Mouse (Mus musculus): ENCODE measurements around the gene Pfkfb4. TPM values are rescaled to one million over a fixed set of nuclear protein-coding genes. Genes with fewer than 3 reads are reported as not detected.

Pfkfb4 gene
- total RNA-seq, 4 experiments from 2014 or later: 11.5 to 15.8 (median 15.4) TPM

DNA sequence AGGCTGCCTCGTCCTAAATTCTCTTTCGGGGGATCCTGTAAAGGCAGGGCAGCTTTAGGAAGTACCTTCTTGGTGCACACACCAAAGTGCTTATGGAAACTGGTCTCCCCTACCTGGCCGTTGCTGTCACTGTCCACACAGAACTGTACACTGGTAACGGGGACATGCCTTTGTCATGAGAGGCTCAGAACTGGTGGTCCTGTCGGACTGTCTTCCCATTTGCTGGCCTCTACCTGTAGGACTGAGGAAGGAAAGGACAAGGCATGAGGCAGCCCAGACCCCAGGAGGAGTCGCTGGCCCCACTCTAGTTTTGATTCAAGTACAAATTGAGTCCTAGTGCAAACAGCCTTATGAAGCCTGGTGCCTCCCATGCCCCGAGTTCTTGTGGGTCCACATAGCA lies 39.4 kb downstream of the Pfkfb4 start:
- DNase-seq (ENCODE audit: low spot score in 2 of 2): no peak

GRCm38 (mm10) chr9:109031686-109032085 lies 40.1 kb downstream of the Pfkfb4 start:
- no peak for DNase-seq (ENCODE audit: low spot score in 2 of 2)

DNA sequence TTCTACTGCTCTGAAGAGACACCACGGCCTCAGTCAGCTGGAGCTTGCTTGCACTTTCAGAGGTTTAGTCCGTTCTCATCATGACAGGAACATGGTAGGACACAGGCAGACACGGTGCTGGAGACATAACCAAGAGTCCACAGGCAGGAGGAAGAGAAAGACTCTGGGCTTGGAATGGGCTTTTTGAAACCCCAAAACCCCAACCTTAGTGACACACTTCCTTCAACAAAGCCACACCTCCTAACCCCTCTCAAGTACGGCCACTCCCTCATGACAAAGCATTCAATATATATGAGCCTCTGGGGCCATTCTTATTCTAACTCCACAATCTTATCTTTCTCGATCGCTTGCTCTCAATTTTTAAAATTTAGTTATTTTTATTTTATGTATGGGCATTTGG lies 40.9 kb downstream of the Pfkfb4 start:
- DNase-seq (ENCODE audit: low spot score in 2 of 2): no peak

DNA sequence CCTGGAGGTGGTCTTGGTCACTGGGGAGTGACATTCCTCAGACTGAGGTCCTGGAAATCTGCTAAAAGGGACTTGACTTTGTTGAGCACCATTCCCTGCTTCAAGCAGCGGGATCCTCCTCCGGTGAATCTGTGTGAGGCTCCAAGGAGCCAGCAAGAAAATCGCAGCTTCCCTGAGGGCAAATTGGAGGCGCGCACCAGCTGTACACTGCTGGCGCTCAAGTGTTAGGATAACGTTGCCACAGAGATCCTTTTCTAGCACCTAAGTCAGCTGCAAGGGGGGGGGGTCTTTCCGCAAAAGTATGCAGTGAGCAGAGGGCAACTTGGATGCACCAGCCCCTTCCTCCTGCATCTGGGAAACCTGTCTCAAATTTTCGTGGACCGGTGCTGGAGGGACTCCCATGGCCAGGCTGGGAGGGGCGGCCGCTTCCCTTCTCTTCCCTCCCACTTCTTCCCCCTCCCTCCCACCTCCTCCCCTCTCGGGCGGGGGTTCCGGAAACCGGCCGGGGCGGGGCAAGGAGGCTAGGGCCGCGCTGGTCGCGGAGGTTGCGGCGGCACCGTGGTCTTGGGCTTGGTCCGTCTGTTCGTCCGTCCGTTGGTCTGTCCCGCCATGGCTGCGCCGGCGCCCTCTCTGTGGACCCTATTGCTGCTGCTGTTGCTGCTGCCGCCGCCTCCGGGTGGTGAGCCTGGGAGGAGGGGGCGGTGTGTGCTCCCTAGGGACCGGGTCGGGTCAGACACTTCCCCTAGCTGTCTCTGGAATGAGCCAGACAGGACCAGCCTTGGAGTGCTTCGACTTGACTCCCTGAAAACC lies 46.7 kb downstream of the Pfkfb4 start, which contains the start of gene Shisa5:
Shisa5 (plus strand) TSS at position 480 of the 810 bp plus-strand sequence.
- no peak for DNase-seq (ENCODE audit: low spot score in 2 of 2)

DNA sequence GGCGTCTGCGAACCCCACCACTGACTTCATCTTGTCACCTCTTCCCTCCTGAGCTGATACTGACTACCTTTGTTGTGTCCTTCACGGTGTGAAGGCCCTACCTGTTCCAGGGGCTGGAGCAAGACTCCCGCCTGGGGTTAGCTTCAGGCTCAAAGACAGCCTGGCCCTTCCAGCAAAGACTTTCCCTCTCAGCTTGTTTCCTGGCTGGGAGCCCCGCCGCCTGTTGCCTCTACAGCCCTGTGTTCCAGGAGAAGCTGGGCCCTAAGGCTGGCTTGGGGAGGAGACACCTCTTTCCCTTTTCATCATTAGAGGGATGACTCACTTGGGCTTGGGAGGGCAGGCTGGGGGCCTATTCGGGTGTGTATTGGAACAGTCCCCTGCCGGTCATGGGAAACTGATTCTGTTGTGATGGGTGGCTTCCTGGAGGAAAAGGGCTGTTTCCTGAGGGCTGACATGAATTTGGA lies 47.4 kb downstream of the Pfkfb4 start:
- no peak for DNase-seq (ENCODE audit: low spot score in 2 of 2)

DNA sequence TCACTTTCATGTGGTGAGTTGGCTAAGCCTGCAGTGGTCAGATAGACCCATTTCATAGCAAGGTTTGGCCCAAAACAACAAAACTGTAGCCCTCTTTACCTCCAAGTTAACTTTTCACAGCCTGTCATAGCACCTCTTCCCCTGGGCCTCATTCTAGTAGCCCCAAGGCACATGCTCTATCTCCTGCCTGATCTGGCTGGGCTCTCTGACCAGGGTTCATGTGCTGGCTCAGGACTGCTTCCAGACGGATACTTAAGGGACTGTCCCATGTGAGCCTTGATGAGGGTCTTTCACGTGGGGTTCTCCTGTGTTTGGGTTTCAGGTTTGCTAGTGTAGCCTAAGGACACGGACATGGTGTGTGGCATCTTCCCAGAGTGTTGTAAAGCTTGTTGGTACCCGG lies 48.1 kb downstream of the Pfkfb4 start:
- DNase-seq (ENCODE audit: low spot score in 2 of 2): no peak

DNA sequence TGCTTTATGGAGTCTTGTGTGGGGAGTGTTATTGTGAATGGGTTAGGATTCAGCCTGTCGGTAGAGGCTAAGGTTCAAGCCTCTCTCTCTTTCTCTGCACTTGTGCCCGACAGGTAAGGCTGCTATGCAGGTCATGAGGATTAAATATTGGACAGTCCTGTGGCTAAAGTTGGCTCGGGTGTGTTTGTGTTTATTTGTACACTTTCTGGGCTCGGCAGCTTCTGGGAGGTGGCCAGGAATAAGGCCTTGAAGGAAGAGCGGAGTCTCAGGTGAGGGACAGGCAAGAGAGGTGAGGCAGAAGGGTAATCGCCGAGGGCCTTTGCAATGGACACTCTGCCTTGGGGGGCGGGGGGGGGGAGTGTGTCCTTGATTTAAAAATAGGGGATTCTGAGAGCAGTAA lies 48.6 kb downstream of the Pfkfb4 start:
- DNase-seq (ENCODE audit: low spot score in 2 of 2): no peak

- DNase-seq (ENCODE audit: low spot score in 2 of 2): no peak
Measured at GRCm38 (mm10) chr9:109040906-109041305, 49.3 kb downstream of the Pfkfb4 start.

DNA sequence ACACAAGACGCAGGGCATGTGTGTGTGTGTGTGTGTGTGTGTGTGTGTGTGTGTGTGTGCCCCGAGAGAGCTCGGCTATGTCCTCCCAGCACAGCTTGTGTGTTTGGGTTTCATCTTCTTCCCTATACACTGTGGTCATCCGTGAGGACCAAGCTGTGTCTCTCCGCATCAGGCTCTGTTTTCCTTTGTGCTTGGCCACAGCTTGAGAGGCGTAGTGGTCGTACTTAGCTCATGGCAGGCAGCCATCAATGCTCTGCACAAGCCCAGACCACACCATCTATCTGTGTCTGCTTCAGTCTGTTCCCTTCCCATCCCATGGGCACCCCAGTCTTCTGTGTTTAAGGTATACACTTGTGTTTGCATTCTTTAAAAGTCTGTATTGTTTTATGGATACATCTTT lies 49.8 kb downstream of the Pfkfb4 start:
- no peak for DNase-seq (ENCODE audit: low spot score in 2 of 2)

DNA sequence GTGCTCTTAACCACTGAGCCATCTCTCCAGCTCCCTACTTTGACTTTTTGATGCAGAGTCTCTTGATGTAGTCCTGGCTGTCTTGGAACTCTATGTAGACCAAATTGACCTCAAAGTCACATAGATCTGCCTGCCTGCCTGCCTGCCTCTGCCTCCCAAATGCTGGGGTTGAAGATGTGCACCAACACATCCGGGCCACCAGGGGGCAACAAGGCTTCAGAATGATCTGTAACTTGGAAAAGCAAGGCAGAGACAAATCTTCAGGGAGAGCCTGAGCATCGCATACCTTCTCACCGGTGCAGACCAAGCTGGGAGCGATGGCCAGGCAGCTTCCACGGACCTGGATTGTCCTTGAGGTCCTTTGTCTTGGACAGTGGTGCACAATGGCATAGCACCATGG lies 54.7 kb downstream of the Pfkfb4 start:
- no peak for DNase-seq (ENCODE audit: low spot score in 2 of 2)

DNA sequence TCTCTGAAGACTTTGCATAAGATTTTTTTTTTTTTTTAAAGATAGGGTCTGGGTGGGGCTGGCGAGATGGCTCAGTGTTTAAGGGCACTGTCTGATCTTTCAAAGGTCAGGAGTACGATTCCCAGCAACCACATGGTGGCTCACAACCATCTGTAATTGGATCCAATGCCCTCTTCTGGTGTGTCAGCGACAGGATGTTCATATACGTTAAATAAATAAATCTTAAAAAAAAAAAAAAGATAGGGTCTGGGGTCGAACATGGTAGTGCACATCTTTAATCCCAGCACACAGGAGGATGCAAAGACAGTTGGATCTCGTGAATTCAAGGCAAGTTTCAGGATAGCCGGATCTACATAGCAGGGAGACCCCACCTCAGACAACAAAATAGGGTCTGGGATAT lies 57.7 kb downstream of the Pfkfb4 start:
- DNase-seq (ENCODE audit: low spot score in 2 of 2): no peak

GRCm38 (mm10) chr9:109049996-109050673 lies 58.6 kb downstream of the Pfkfb4 start:
- DNase-seq (ENCODE audit: low spot score in 2 of 2): no peak

DNA sequence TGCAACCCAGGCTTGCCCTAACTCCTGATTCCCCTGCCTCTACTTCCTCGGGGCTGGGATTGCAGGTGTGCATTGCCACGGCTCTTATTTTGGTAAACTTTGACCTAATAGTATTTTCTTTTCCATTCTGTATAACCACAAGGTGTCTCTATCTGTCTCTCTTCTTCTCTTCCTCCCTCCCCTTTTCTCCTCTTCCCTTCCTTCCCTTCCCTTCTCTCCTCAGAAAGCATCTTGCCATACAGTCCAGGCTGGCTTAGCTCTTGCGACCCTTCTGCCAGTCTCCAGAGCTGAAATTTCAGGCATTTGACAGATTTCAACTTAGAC lies 59.1 kb downstream of the Pfkfb4 start:
- no peak for DNase-seq (ENCODE audit: low spot score in 2 of 2)

DNA sequence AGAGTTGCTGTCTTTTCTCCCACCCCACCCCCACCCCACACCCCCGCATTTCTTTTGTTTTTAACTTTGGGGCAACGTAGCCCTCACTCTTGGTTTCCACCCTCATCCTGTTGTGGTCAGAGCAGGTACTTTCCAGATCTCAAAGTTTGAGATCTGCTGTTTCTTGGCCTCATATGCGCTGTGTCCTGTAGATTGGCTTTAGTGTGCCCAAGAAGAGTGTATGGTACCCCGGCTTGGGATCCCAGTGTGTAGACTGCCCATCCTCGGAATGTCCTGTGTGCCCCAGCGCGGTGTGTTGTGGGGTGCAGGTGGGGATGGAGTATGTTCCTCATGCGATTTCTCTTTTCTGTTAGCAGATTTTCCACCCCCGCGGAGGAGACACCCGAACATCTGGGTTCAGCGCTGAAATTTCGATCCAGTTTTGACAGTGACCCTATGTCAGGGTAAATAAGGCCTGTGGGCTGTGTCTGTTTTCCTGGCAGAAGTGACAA lies 59.5 kb downstream of the Pfkfb4 start:
- no peak for DNase-seq (ENCODE audit: low spot score in 2 of 2)

DNA sequence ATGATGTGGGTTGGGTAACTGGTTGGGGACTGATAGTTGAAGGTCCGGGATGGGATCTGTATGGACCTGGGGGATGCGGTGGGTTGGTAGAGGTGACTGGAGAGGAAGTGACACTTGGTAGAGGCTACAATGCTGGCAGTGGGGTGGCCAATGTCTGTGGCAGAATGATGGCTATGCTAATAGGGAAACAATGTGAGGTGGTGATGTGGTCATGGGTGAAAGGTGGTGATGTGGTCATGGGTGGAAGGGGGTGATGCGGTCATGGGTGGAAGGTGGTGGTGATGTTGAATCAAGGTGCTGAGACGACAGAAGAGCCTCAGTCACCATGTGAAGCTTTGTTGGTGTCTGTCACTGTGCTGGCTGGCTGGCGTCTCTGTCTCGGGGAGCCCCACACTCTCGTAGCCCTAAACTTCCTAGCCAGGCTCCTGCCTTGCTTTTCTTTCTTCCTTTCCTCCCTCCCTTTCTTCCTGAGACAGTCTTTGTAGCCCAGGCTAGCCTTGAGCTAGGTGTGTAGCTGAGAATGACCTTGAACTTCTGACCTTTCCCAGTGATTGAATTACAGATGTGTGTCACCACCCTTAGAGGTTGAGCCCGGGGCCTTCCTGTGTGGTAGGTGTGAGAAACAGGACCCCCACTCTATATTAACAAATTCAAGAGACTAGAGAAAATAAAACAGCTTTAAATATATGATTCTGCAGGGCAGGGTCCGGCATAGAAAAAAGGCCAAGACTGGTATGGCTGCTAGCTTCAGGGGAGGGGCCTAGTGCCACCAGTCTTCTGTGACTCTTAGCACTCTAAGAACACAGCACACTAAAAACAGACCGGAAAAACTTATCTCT lies 60.3 kb downstream of the Pfkfb4 start:
- no peak for DNase-seq (ENCODE audit: low spot score in 2 of 2)

GRCm38 (mm10) chr9:109052490-109053260 lies 61.1 kb downstream of the Pfkfb4 start:
- DNase-seq (ENCODE audit: low spot score in 2 of 2): no peak

DNA sequence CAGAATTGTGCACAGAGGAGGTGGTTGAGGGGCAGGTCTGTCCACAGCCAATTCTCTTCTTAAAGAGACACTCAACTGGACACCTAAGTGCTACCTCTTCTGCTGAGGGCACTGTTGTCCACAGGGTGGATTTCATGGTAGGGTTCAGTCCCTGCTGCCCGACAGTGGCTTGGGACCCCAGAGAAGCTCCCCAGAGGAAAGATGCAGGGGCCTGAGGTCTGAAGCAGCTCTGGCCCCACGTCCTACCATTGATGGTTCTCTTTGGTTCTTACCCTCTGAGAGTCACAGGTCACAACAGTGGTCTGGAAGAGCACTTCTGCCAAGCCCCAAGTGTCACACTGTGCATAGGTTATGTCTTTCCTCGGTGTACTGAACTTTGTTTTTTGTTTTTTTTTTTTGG lies 61.8 kb downstream of the Pfkfb4 start:
- DNase-seq (ENCODE audit: low spot score in 2 of 2): no peak

GRCm38 (mm10) chr9:109053851-109054250 lies 62.3 kb downstream of the Pfkfb4 start:
- no peak for DNase-seq (ENCODE audit: low spot score in 2 of 2)

DNA sequence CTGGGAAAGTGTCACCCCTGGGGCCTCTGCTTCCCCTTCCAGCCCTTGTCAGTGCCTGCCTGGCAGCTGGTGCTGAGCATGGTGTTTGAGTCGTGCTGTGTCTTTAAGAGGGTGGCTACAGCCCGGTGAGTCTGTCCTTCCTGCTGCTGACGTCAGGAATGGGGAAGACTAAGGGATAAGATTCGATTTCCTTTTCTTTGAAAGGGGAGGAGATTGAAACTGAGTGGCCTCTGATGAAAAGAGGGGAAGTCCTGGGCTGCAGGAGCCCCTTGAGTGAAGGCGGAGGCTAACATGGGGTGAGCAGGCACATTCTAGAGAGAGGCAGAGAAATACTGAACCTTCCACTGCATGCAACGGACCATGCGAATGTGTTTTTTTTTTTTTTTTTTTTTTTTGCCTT lies 63.1 kb downstream of the Pfkfb4 start:
- peak; percentile 71 to 80 for DNase-seq (ENCODE audit: low spot score in 2 of 2)

DNA sequence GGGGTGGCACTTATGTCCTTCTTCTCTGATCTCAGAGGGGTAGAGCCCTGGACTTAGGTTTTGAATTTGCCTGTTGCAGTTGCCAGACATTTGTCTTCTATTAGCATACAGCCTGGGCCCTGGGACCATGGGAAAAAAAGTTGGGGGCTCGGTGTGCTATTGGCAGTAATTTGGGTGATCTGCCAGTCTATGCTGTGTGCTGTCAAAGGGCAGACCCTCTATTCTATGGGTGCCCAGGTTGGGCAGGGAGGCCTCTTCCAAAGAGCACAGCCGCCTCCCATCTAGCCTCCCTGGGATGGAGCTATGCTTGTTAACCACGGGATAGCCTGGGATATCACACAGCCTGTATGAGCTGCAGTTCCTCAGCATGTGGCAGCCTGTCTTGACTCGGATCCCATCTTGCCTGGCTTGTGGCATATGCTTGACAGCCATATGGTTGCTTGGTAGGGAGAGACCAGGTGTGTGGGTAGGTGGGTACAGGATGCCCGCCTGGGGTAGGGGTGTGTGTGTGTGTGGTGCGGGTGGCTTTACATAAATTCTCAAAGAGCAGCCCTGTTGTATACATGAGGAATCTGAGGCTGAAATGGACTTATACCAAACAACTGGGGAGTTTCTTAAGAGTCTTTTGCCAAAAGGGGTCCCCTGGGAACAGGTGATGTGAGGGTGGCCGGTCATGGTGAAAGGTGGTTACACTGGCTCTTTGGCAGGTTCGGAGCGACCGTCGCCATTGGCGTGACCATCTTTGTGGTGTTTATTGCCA lies 63.9 kb downstream of the Pfkfb4 start:
- DNase-seq (ENCODE audit: low spot score in 2 of 2): no peak
